Mouse (Mus musculus) midbrain, postnatal 0 days (tissue): ENCODE data around the gene Susd2. TPM values are rescaled to one million over a fixed set of nuclear protein-coding genes. Genes with fewer than 3 reads are reported as not detected.
A peak's percentile ranks its signal among the peaks of the same experiment; 100 is the strongest.

Experiments
- ATAC-seq: fragments of 200-750 bp; cut with Nextera tagmentation; 2 replicates; pipeline ENCODE4 v1.8.0; 2017; ENCODE audit warnings: moderate number of reproducible peaks, mild to moderate bottlenecking, moderate TSS enrichment, moderate library complexity; ENCODE audit not compliant: low FRiP score
- DNase-seq: peaks from one replicate; pipeline ENCODE4 v3.0.0-alpha.2; 2015; ENCODE audit warnings: low spot score
- H3K27ac ChIP-seq: fragments of 300-500 bp; sonication (generic); 2 replicates; pipeline ENCODE4 v1.5.1; 2014; ENCODE audit warnings: low read depth, mild to moderate bottlenecking, low read length, mixed read lengths
- H3K27me3 ChIP-seq: fragments of 300-500 bp; sonication (generic); 2 replicates; pipeline ENCODE4 v1.6.1; 2014; ENCODE audit warnings: low read length, control low read depth, mixed read lengths; ENCODE audit not compliant: insufficient read depth
- H3K36me3 ChIP-seq: fragments of 300-500 bp; sonication (generic); 2 replicates; pipeline ENCODE4 v1.6.1; 2014; ENCODE audit warnings: low read length, control low read depth, mixed read lengths; ENCODE audit not compliant: insufficient read depth
- H3K4me1 ChIP-seq: fragments of 300-500 bp; sonication (generic); 2 replicates; pipeline ENCODE4 v1.6.1; 2014; ENCODE audit warnings: mild to moderate bottlenecking, control low read depth, antibody characterized with exemption, low read length, mixed read lengths; ENCODE audit not compliant: insufficient read depth
- H3K4me2 ChIP-seq: fragments of 300-500 bp; sonication (generic); 2 replicates; pipeline ENCODE4 v1.6.1; 2014; ENCODE audit warnings: low read depth, mild to moderate bottlenecking, low read length, mixed read lengths; ENCODE audit not compliant: poor library complexity, severe bottlenecking
- H3K4me3 ChIP-seq: fragments of 300-500 bp; sonication (generic); 2 replicates; pipeline ENCODE4 v1.5.1; 2014; ENCODE audit warnings: low read depth, mild to moderate bottlenecking, low read length, moderate library complexity
- H3K9ac ChIP-seq: fragments of 300-500 bp; sonication (generic); replicated peaks from 2 replicates; pipeline ENCODE4 v1.6.1; 2014; ENCODE audit warnings: mild to moderate bottlenecking, low read length, moderate library complexity, mixed read lengths; ENCODE audit not compliant: poor library complexity, severe bottlenecking
- H3K9me3 ChIP-seq: fragments of 300-500 bp; sonication (generic); 2 replicates; pipeline ENCODE4 v1.6.1; 2016; ENCODE audit warnings: low read length, control low read depth
- CTCF ChIP-seq: IDR thresholded peaks from 2 replicates; pipeline ENCODE4 v1.5.1; 2016; ENCODE audit warnings: antibody characterized with exemption, mild to moderate bottlenecking
- WGBS: fragments of 180-500 bp; shearing (Covaris S2); extraction: QIAGEN DNeasy Blood & Tissue Kit; methylation state at CpG from one replicate; pipeline ENCODE4 v1.1.7; 2014; 5-methylcytosine and 5-hydroxymethylcytosine counted together
- polyA plus RNA-seq: library from polyadenylated mRNA; unstranded; fragments of >200 nt; fragmentation: Nextera tagmentation; extraction: Ambion mirVana; gene quantifications from 2 replicates; pipeline ENCODE4 v1.2.1, GENCODE M21; 2015
- total RNA-seq: library from RNA; depleted of rRNA; stranded (reverse); fragments of >200 nt; gene quantifications from 2 replicates; pipeline ENCODE4 v1.2.3, GENCODE M21; 2014; rRNA removed

Gene Susd2
- total RNA-seq (7.8 and 10.7 TPM in 2 replicates), polyA plus RNA-seq (4.8 and 6.4 TPM in 2 replicates)

GRCm38 (mm10) chr10:75643741-75644343 is at the start of gene Susd2:
Gene Susd2, minus strand, starts transcription at chr10:75644008.
- Histone ChIP-seq H3K4me1 (no peaks in the 10 kb centered on the region), H3K27ac (peak within 1 kb of the TSS; percentile 38; the same call in 1 of the 2 replicates), H3K4me3 (no peak within 1 kb of the TSS), H3K36me3 (peaks cover 19% of the 10 kb centered on the region), H3K4me2 (peak within 1 kb of the TSS; percentile 20), H3K27me3 (no peaks in the 10 kb centered on the region), H3K9ac (0 out of 2 replicates have a peak within 1 kb of the TSS, but pooled peaks have one; percentile 19), H3K9me3 (no peaks in the 10 kb centered on the region)
- WGBS, result 6% methylated on average over 11 of the region's 11 CpGs
- no peak for TF ChIP-seq CTCF
- DNase-seq, result peak; percentile 57
- ATAC-seq, result peak; percentile 55

- Histone ChIP-seq H3K9me3 (no peaks in the 10 kb centered on the region), H3K4me3 (no peak overlapping the region), H3K27me3 (no peaks in the 10 kb centered on the region), H3K4me1 (peaks cover 16% of the 10 kb centered on the region), H3K36me3 (peaks cover 24% of the 10 kb centered on the region; the same call in 1 of the 2 replicates), H3K27ac (no peak overlapping the region), H3K9ac (no peak overlapping the region), H3K4me2 (no peak overlapping the region)
- no peak for TF ChIP-seq CTCF
- no peak for DNase-seq
- 94% methylated on average over 2 of the region's 2 CpGs for WGBS
- no peak for ATAC-seq
Measured at GRCm38 (mm10) chr10:75688598-75688997, 44.8 kb upstream of the Susd2 start.

- H3K27me3 ChIP-seq, result no peaks in the 10 kb centered on the region
- DNase-seq (no peak), ATAC-seq (no peak)
- no peak for TF ChIP-seq CTCF
- no peak overlapping the region for H3K4me2 ChIP-seq
- H3K27ac ChIP-seq, result no peak overlapping the region
- H3K4me1 ChIP-seq, result peaks cover 19% of the 10 kb centered on the region
- no peak overlapping the region for H3K9ac ChIP-seq
- H3K36me3 ChIP-seq, result peaks cover 18% of the 10 kb centered on the region; the same call in 1 of the 2 replicates
- 82% methylated on average over 4 of the region's 4 CpGs for WGBS
- no peaks in the 10 kb centered on the region for H3K9me3 ChIP-seq
- no peak overlapping the region for H3K4me3 ChIP-seq
Measured at GRCm38 (mm10) chr10:75686724-75687123, 42.9 kb upstream of the Susd2 start.

- Histone ChIP-seq H3K36me3 (peaks cover 13% of the 10 kb centered on the region), H3K9ac (no peak overlapping the region)
Measured at GRCm38 (mm10) chr10:75684035-75685004, 40.5 kb upstream of the Susd2 start.

GRCm38 (mm10) chr10:75680574-75681001 is 36.8 kb upstream of the Susd2 start:
- Histone ChIP-seq H3K9me3 (no peaks in the 10 kb centered on the region), H3K27ac (no peak overlapping the region), H3K4me3 (no peak overlapping the region), H3K36me3 (peaks cover 17% of the 10 kb centered on the region), H3K4me1 (peaks cover 19% of the 10 kb centered on the region), H3K4me2 (no peak overlapping the region), H3K27me3 (no peaks in the 10 kb centered on the region), H3K9ac (no peak overlapping the region)
- ATAC-seq (no peak), DNase-seq (no peak)
- TF ChIP-seq CTCF, result no peak
- 93% methylated on average over 10 of the region's 10 CpGs for WGBS

More at GRCm38 (mm10) chr10:75684035-75685004, 40.5 kb upstream of the Susd2 start:
- DNase-seq (peak; percentile 90), ATAC-seq (peak; percentile 84)
- Histone ChIP-seq H3K27ac (peak overlapping the region; percentile 79), H3K9me3 (no peaks in the 10 kb centered on the region), H3K27me3 (no peaks in the 10 kb centered on the region), H3K4me2 (0 out of 2 replicates have a peak overlapping the region, but pooled peaks have one; percentile 1), H3K4me3 (no peak overlapping the region), H3K4me1 (peaks cover 19% of the 10 kb centered on the region)
- no peak for TF ChIP-seq CTCF
- 36% methylated on average over 12 of the region's 12 CpGs for WGBS
